Mouse (Mus musculus) testis, adult 2 months (tissue): ENCODE measurements around the gene Rgs16. TPM values are rescaled to one million over a fixed set of nuclear protein-coding genes. Genes with fewer than 3 reads are reported as not detected.

Experiments used
- H3K27ac ChIP-seq: fragments of 200-500 bp; 2 replicates; pipeline ENCODE4 v1.5.1; 2012; ENCODE audit warnings: low read depth, low read length; ENCODE audit not compliant: control insufficient read depth, insufficient read depth
- H3K27me3 ChIP-seq: fragments of 200-500 bp; 2 replicates; pipeline ENCODE4 v1.6.1; 2012; ENCODE audit warnings: mild to moderate bottlenecking, low read length, moderate library complexity; ENCODE audit not compliant: control insufficient read depth, insufficient read depth
- H3K36me3 ChIP-seq: fragments of 200-500 bp; 2 replicates; pipeline ENCODE4 v1.6.1; 2012; ENCODE audit warnings: mild to moderate bottlenecking, low read length; ENCODE audit not compliant: control insufficient read depth, insufficient read depth
- H3K4me1 ChIP-seq: fragments of 200-500 bp; 2 replicates; pipeline ENCODE4 v1.6.1; 2012; ENCODE audit warnings: low read length; ENCODE audit not compliant: control insufficient read depth, insufficient read depth
- H3K4me3 ChIP-seq: fragments of 200-500 bp; 2 replicates; pipeline ENCODE4 v1.5.1; 2012; ENCODE audit warnings: low read depth, mild to moderate bottlenecking, low read length, moderate library complexity, mixed read lengths; ENCODE audit not compliant: control insufficient read depth
- CTCF ChIP-seq: fragments of 200-500 bp; IDR thresholded peaks from 2 replicates; pipeline ENCODE4 v1.5.1; 2012; ENCODE audit warnings: low read depth, mild to moderate bottlenecking, inconsistent platforms, low read length, moderate library complexity; ENCODE audit not compliant: control insufficient read depth, insufficient read depth, insufficient replicate concordance
- POLR2A ChIP-seq: fragments of 200-500 bp; IDR thresholded peaks from 2 replicates; pipeline ENCODE4 v1.6.1; 2012; ENCODE audit warnings: low read depth, mild to moderate bottlenecking, inconsistent platforms, low read length, moderate library complexity; ENCODE audit not compliant: control insufficient read depth
- polyA plus RNA-seq: library from polyadenylated mRNA; depleted of rRNA; stranded (reverse); fragments of >200 nt; gene quantifications from 2 replicates; pipeline ENCODE4 v1.2.3, GENCODE M21; 2012

Gene Rgs16
- polyA plus RNA-seq, 1 experiment, result 0.89 TPM

DNA sequence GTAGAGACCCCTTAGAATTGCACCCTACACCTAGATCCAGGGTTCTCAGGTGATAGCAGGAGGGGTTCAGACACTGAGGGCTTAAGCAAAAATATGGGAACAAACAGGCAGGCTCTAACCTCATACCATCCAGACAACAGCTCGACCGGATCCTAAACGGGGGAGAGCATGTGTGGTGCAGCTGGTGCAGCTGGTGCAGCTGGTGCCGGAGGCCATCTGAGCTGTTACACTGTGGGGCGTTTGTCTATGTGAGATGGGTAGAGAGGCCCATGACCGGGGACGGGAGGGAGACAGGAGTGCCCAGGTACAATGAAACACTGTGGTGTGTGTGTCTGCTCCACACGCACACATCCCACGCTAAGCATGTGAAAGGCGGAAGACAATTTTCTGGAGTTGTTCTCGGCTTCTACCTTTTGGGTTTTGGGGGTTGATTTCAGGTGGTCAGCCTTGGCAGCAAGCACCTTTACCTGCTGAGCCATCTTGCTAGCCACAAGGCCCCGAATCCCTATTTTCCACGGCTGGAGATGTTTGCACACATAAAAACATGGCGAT is 6.0 kb downstream of the Rgs16 start:
- TF ChIP-seq CTCF (no peak), POLR2A (no peak)
- no peak overlapping the region for H3K27ac ChIP-seq

DNA sequence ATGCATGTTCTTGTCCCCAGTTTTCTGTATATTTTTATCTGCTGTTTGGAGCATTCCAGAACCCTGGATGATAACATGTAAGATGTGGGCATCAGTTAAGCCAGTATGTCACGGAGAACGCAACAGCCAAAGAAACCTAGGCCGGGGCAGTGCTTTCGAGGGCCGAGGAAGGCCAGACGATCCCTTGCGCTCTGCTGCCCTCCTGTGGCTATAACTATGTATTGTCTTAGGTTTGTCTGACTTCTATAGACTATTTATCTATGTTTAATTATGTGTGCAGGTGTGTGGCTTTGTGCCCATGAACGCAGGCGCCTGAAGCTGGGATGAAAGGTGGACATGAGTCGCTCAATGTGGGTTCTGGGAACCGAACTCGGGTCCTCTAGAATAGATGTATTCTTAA is 6.6 kb downstream of the Rgs16 start:
- H3K27me3 ChIP-seq, result no peaks in the 10 kb centered on the region
- TF ChIP-seq POLR2A, result no peak
- TF ChIP-seq CTCF, result peak; percentile 81
- peaks cover 6% of the 10 kb centered on the region for H3K4me1 ChIP-seq
- no peak overlapping the region for H3K4me3 ChIP-seq
- H3K27ac ChIP-seq, result no peak overlapping the region
- no peaks in the 10 kb centered on the region for H3K36me3 ChIP-seq

More for the DNA sequence above, 6.0 kb downstream of the Rgs16 start:
- H3K27me3 ChIP-seq, result no peaks in the 10 kb centered on the region
- no peaks in the 10 kb centered on the region for H3K36me3 ChIP-seq
- H3K4me3 ChIP-seq, result no peak overlapping the region
- H3K4me1 ChIP-seq, result peaks cover 6% of the 10 kb centered on the region

DNA sequence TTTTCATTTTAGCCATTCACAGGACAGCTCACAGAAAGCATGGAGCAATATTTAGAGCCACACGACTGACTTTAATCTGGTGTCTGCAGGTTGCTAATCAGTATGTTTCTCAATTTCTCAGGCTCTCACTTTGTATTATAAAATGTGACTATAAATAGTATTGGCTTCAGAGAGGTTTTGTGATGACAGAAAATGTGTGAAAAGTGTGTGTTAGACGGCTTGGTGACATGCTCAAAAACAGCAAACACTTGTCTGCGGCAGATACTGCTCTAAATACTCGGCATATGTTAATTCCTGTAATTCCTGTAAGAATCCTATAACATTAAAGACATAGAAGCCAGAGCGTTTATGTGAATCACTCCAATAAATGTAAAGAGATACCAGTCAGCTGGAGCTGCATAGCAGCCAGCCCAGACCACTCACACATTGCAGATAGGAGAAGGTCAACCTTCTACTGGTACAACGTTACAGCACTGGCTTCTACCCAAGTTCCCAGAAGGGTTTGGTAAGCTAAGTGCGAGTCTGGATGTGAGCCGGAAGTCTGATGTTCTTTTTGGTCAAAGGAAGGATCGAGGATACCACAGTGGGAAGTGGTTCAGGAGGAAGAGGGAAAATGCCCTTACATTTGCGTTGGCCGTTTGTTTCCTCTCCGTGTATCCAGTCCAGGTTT is 7.8 kb downstream of the Rgs16 start:
- Histone ChIP-seq H3K27me3 (no peaks in the 10 kb centered on the region), H3K4me3 (no peak overlapping the region), H3K27ac (no peak overlapping the region), H3K36me3 (no peaks in the 10 kb centered on the region), H3K4me1 (peaks cover 2% of the 10 kb centered on the region)
- TF ChIP-seq POLR2A, result no peak
- no peak for TF ChIP-seq CTCF

DNA sequence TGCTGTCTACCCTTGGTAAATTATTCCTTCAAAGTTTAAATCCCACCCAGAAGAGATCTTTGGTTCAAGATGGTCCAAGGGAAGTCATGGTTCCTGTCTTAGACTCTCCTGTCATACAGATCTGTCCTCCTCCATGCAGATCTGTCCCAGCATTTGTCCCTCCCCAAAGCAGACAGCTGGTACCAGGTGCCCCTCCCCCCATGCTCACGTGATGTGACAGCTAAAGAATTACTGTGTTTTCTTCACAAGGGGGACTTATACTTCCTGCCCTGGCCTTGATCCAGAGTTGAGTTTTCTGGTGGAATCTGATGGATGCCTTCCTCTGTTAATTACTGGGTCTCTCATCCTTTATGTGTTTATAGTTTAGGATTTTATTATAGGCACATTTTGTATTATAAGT is 8.4 kb downstream of the Rgs16 start:
- peaks cover 2% of the 10 kb centered on the region for H3K4me1 ChIP-seq
- no peak overlapping the region for H3K4me3 ChIP-seq
- H3K36me3 ChIP-seq, result no peaks in the 10 kb centered on the region
- H3K27me3 ChIP-seq, result no peaks in the 10 kb centered on the region
- no peak for TF ChIP-seq POLR2A
- no peak for TF ChIP-seq CTCF
- no peak overlapping the region for H3K27ac ChIP-seq

DNA sequence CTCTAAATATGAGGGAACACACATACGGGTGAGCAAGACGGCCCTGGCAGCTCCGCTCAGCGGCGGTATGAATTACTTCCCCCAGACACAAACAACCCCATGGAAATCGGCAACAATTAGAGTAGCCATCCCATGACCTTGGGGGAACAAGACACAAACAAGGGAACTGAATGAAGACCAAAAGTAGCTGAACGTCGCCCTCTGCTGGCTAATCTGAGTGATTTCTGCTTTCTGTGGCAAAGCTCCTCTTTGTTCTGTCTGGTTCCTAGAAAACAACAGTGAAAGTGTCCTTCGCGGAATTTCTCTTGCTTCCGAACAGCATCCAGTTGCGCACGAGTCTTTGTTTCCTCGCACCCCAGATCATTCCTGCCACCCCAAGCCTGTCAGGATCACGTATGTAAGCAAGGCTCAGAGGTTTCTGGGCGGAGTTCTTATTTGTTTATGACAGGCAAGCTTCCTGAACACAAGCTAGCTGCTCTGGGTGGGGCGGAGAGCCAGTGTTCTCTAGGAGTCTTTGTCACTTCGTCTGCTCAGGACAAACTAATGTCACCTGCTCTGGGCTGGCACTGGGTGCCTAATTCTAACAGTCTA is 9.2 kb downstream of the Rgs16 start, which contains the start of gene Rnasel:
Gene Rnasel, plus strand, starts transcription at position 216 of the 591 bp plus-strand sequence.
- peaks cover 2% of the 10 kb centered on the region for H3K4me1 ChIP-seq
- TF ChIP-seq CTCF (peak; percentile 39; the same call in 1 of the 2 replicates), POLR2A (no peak)
- peak within 1 kb of the TSS; percentile 71 for H3K27ac ChIP-seq
- peak within 1 kb of the TSS; percentile 68 for H3K4me3 ChIP-seq
- H3K36me3 ChIP-seq, result no peaks in the 10 kb centered on the region
- H3K27me3 ChIP-seq, result no peaks in the 10 kb centered on the region

DNA sequence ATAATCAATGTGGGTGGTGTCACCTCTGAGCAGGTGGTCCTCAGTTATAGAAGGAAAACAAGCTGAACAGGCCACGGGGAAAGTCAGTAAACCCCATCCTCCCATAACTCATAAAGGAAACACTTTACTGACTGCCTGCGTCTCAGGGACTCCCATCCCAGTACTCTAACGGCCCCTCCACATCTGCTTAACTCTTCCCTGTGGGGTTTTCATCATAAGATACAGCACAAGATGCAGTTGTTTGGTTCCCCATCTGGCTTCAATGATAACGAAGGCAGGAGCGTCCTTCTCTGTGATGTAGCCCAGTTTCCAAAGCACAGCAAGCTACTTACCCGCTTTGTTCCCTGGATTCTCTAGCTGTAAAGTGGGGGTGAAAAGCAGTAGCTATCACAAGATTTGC is 9.9 kb downstream of the Rgs16 start:
- no peaks in the 10 kb centered on the region for H3K27me3 ChIP-seq
- no peak overlapping the region for H3K4me3 ChIP-seq
- H3K27ac ChIP-seq, result no peak overlapping the region
- TF ChIP-seq POLR2A (no peak), CTCF (no peak)
- no peaks in the 10 kb centered on the region for H3K36me3 ChIP-seq
- H3K4me1 ChIP-seq, result peaks cover 2% of the 10 kb centered on the region

DNA sequence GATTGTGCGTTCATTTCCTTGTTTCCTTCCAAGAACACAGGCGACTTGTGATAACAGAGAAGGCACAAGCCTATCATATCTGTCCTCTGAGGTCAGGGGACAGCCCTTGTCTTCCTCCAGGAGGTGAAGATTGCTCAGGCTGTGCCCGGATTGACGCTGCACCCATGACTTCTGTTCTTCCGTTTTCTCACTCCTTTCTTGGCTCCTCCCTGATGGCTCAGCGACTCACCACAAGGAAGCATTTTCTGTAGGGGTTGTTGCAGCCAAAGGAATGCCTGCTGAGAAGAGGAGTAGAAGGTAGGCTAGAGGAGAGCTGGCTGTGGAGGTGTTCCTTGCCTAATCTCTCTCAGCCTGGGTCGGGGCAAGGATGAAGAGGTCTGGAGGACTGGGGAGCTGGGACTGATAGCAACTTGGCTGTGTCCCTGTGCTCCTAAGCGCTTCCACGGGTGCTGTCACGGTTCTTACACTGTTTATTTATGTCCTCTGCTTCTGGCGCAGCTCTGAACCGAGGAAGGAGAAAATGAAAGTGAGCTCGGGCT is 11.7 kb downstream of the Rgs16 start:
- TF ChIP-seq POLR2A (no peak), CTCF (no peak)
- H3K4me1 ChIP-seq, result peaks cover 2% of the 10 kb centered on the region
- H3K27me3 ChIP-seq, result no peaks in the 10 kb centered on the region
- peak overlapping the region; percentile 33 for H3K4me3 ChIP-seq
- H3K36me3 ChIP-seq, result no peaks in the 10 kb centered on the region
- peak overlapping the region; percentile 19; the same call in 1 of the 2 replicates for H3K27ac ChIP-seq
